Mouse (Mus musculus): ENCODE data around the gene Armh1. TPM values are rescaled to one million over a fixed set of nuclear protein-coding genes. Genes with fewer than 3 reads are reported as not detected.
"Not testable (repeated sequence)": the region's sequence is repeated elsewhere in the genome, so short reads cannot be mapped to it uniquely, and the experiment has no call there.

Gene Armh1
- polyA plus RNA-seq, 1 experiment from 2014 or later, result not detected

- DNase-seq (ENCODE audit: low spot score) (peak; percentile 84), ATAC-seq (ENCODE audit: low FRiP score) (peak; percentile 73)
- H3K4me3 ChIP-seq (ENCODE audit: low read depth, low read length), result peak overlapping the region; percentile 29
- H3K9me3 ChIP-seq (ENCODE audit: control insufficient read depth, low read length), result no peaks in the 10 kb centered on the region
- H3K36me3 ChIP-seq (ENCODE audit: control insufficient read depth, insufficient read depth, low read length), result no peaks in the 10 kb centered on the region
- H3K4me1 ChIP-seq (replicated peaks; ENCODE audit: control insufficient read depth, insufficient read depth, low read length), result no peaks in the 10 kb centered on the region
- WGBS, result 1% methylated on average over 25 of the region's 25 CpGs
- peak overlapping the region; percentile 17; the same call in 1 of the 2 replicates for H3K27ac ChIP-seq (ENCODE audit: low read depth, low read length)
- no peaks in the 10 kb centered on the region for H3K27me3 ChIP-seq (ENCODE audit: control insufficient read depth, insufficient read depth, low read length)
- peak overlapping the region; percentile 30; the same call in 1 of the 2 replicates for H3K4me2 ChIP-seq (replicated peaks; ENCODE audit: low read depth, low read length)
- peak overlapping the region; percentile 39; the same call in 1 of the 2 replicates for H3K9ac ChIP-seq (ENCODE audit: low read depth, low read length)
These were observed 49.6 kb downstream of the Armh1 start for GRCm38 (mm10) chr4:117202046-117202991.

DNA sequence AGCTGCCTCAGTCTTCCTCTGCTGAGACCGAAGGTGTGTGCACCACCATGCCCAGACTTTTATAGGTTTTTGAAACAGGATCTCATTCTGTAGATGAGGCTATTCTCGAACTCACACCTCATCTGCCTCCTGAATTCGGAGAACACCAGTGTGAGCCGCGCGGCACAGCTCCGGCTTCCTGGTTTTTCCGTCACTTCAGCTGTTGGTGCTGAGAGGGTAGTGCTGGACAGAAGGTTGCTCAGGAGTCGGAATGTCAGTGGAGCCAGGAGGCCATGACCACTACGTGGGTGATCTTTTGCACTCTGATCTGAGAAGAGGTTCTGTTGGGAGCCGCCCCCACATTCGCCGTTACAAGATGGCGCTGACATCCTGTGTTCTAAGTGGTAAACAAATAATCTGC, 60.1 kb downstream of the Armh1 start:
- Histone ChIP-seq H3K36me3 (ENCODE audit: control insufficient read depth, insufficient read depth, low read length) (no peaks in the 10 kb centered on the region), H3K4me3 (ENCODE audit: low read depth, low read length) (no peak overlapping the region), H3K4me2 (replicated peaks; ENCODE audit: low read depth, low read length) (no peak overlapping the region), H3K27me3 (ENCODE audit: control insufficient read depth, insufficient read depth, low read length) (no peaks in the 10 kb centered on the region), H3K9ac (ENCODE audit: low read depth, low read length) (no peak overlapping the region), H3K9me3 (ENCODE audit: control insufficient read depth, low read length) (no peaks in the 10 kb centered on the region), H3K4me1 (replicated peaks; ENCODE audit: control insufficient read depth, insufficient read depth, low read length) (no peaks in the 10 kb centered on the region), H3K27ac (ENCODE audit: low read depth, low read length) (no peak overlapping the region)
- DNase-seq (ENCODE audit: low spot score) (no peak), ATAC-seq (ENCODE audit: low FRiP score) (no peak)
- 96% methylated on average over 14 of the region's 14 CpGs for WGBS

DNA sequence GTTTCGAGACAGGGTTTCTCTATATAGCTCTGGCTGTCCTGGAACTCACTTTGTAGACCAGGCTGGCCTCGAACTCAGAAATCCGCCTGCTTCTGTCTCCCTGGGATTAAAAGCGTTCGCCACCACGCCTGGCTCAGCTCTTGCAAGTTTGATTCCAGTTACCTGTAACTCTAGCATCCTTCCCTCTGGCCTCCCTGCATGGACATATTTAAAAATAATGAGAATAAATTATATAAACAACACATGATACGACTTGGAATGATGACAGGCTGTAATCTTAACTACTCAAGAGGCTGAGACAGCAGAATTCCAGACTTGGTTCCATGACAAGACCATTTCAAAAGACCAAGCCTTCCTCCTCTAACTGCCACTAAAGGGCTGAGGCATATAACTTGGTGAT, 61.3 kb downstream of the Armh1 start:
- H3K4me3 ChIP-seq (ENCODE audit: low read depth, low read length), result no peak overlapping the region
- DNase-seq (ENCODE audit: low spot score) (no peak), ATAC-seq (ENCODE audit: low FRiP score) (no peak)
- H3K4me1 ChIP-seq (replicated peaks; ENCODE audit: control insufficient read depth, insufficient read depth, low read length), result no peaks in the 10 kb centered on the region
- H3K9me3 ChIP-seq (ENCODE audit: control insufficient read depth, low read length), result no peaks in the 10 kb centered on the region
- WGBS, result 73% methylated on average over 7 of the region's 7 CpGs
- H3K9ac ChIP-seq (ENCODE audit: low read depth, low read length), result no peak overlapping the region
- H3K27ac ChIP-seq (ENCODE audit: low read depth, low read length), result no peak overlapping the region
- no peak overlapping the region for H3K4me2 ChIP-seq (replicated peaks; ENCODE audit: low read depth, low read length)
- H3K36me3 ChIP-seq (ENCODE audit: control insufficient read depth, insufficient read depth, low read length), result no peaks in the 10 kb centered on the region
- no peaks in the 10 kb centered on the region for H3K27me3 ChIP-seq (ENCODE audit: control insufficient read depth, insufficient read depth, low read length)

GRCm38 (mm10) chr4:117189856-117190543, 61.9 kb downstream of the Armh1 start:
- Histone ChIP-seq H3K4me2 (replicated peaks; ENCODE audit: low read depth, low read length) (no peak overlapping the region; the same call in 1 of the 2 replicates), H3K9me3 (ENCODE audit: control insufficient read depth, low read length) (no peaks in the 10 kb centered on the region), H3K4me3 (ENCODE audit: low read depth, low read length) (peak overlapping the region; percentile 8; the same call in 1 of the 2 replicates), H3K36me3 (ENCODE audit: control insufficient read depth, insufficient read depth, low read length) (no peaks in the 10 kb centered on the region), H3K9ac (ENCODE audit: low read depth, low read length) (peak overlapping the region; percentile 46; the same call in 1 of the 2 replicates), H3K27me3 (ENCODE audit: control insufficient read depth, insufficient read depth, low read length) (no peaks in the 10 kb centered on the region), H3K27ac (ENCODE audit: low read depth, low read length) (0 out of 2 replicates have a peak overlapping the region, but pooled peaks have one; percentile 54), H3K4me1 (replicated peaks; ENCODE audit: control insufficient read depth, insufficient read depth, low read length) (no peaks in the 10 kb centered on the region)
- DNase-seq (ENCODE audit: low spot score) (peak; percentile 71), ATAC-seq (ENCODE audit: low FRiP score) (peak; percentile 90)
- under 1% methylated on average over 9 of the region's 9 CpGs for WGBS

DNA sequence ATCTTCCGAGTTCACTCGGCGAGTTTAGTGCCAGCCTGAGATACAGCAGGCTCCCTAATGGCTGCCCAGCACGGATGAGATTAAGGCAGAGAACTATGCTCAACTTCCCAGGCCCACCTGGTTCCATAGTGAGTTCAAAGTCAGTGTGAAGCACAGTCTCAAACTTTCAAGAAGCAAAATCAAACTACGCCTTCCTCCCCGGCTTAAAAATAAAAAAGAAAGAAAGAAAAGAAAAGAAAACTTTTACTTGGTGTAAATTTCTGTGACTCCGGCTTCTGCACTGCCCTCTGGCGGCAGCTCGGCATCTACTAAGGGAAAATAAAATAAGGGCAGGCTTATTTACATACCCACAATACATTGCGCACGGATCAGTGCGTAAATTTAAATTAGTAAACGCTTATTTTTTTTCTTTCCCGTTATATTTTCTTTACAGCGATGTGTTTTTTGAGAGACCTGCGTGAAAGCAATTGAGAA, 62.5 kb downstream of the Armh1 start:
- WGBS, result under 1% methylated on average over 16 of the region's 16 CpGs
- peak overlapping the region; percentile 46 for H3K9ac ChIP-seq (ENCODE audit: low read depth, low read length)
- H3K9me3 ChIP-seq (ENCODE audit: control insufficient read depth, low read length), result no peaks in the 10 kb centered on the region
- H3K27ac ChIP-seq (ENCODE audit: low read depth, low read length), result 0 out of 2 replicates have a peak overlapping the region, but pooled peaks have one; percentile 54
- no peaks in the 10 kb centered on the region for H3K4me1 ChIP-seq (replicated peaks; ENCODE audit: control insufficient read depth, insufficient read depth, low read length)
- no peaks in the 10 kb centered on the region for H3K36me3 ChIP-seq (ENCODE audit: control insufficient read depth, insufficient read depth, low read length)
- H3K4me2 ChIP-seq (replicated peaks; ENCODE audit: low read depth, low read length), result peak overlapping the region; percentile 22; the same call in 1 of the 2 replicates
- ATAC-seq (ENCODE audit: low FRiP score), result peak; percentile 77
- H3K27me3 ChIP-seq (ENCODE audit: control insufficient read depth, insufficient read depth, low read length), result no peaks in the 10 kb centered on the region
- H3K4me3 ChIP-seq (ENCODE audit: low read depth, low read length), result peak overlapping the region; percentile 8
- DNase-seq (ENCODE audit: low spot score), result peak; percentile 87

GRCm38 (mm10) chr4:117188969-117189368, 63.0 kb downstream of the Armh1 start:
- Histone ChIP-seq H3K9me3 (ENCODE audit: control insufficient read depth, low read length) (no peaks in the 10 kb centered on the region), H3K27ac (ENCODE audit: low read depth, low read length) (0 out of 2 replicates have a peak overlapping the region, but pooled peaks have one; percentile 54), H3K27me3 (ENCODE audit: control insufficient read depth, insufficient read depth, low read length) (no peaks in the 10 kb centered on the region), H3K36me3 (ENCODE audit: control insufficient read depth, insufficient read depth, low read length) (no peaks in the 10 kb centered on the region), H3K9ac (ENCODE audit: low read depth, low read length) (peak overlapping the region; percentile 46), H3K4me3 (ENCODE audit: low read depth, low read length) (peak overlapping the region; percentile 8; the same call in 1 of the 2 replicates), H3K4me2 (replicated peaks; ENCODE audit: low read depth, low read length) (peak overlapping the region; percentile 22; the same call in 1 of the 2 replicates), H3K4me1 (replicated peaks; ENCODE audit: control insufficient read depth, insufficient read depth, low read length) (no peaks in the 10 kb centered on the region)
- ATAC-seq (ENCODE audit: low FRiP score) (peak; percentile 13; the same call in 1 of the 2 replicates), DNase-seq (ENCODE audit: low spot score) (no peak)
- WGBS, result 54% methylated on average over 3 of the region's 3 CpGs

DNA sequence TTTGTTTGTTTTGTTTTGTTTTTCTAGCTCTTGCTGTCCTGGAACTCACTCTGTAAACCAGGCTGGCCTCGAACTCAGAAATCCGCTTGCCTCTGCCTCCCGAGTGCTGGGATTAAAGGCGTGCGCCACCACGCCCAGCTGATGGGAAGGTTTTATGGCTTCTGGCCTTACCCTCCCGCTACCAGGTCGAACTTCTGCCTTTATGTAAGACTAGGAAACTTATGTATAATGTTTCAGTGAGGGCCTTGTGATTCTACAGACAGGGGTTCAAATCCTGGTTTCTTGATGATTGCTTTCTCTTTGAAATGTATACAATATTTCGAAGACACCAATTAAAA, 69.2 kb downstream of the Armh1 start:
- not testable (repeated sequence) for H3K27ac ChIP-seq (ENCODE audit: low read depth, low read length); H3K27me3 ChIP-seq (ENCODE audit: control insufficient read depth, insufficient read depth, low read length); H3K9me3 ChIP-seq (ENCODE audit: control insufficient read depth, low read length); DNase-seq (ENCODE audit: low spot score); H3K36me3 ChIP-seq (ENCODE audit: control insufficient read depth, insufficient read depth, low read length); H3K4me1 ChIP-seq (replicated peaks; ENCODE audit: control insufficient read depth, insufficient read depth, low read length)
- H3K9ac ChIP-seq (ENCODE audit: low read depth, low read length), result 0 out of 2 replicates have a peak overlapping the region, but pooled peaks have one; percentile 35
- H3K4me3 ChIP-seq (ENCODE audit: low read depth, low read length), result peak overlapping the region; percentile 69
- peak overlapping the region; percentile 24 for H3K4me2 ChIP-seq (replicated peaks; ENCODE audit: low read depth, low read length)
- 16% methylated on average over 9 of the region's 9 CpGs for WGBS
- ATAC-seq (ENCODE audit: low FRiP score), result peak; percentile 69

Measured in hindbrain, embryonic 11.5 days (tissue).